Mouse (Mus musculus) cerebellum, adult 2 months (tissue): ENCODE results near the gene Inpp4b.

ENCODE experiments used
- CTCF ChIP-seq: fragments of 200-500 bp; IDR thresholded peaks from 2 replicates; pipeline ENCODE4 v1.5.1; 2011; ENCODE audit warnings: low read depth, mild to moderate bottlenecking, control low read depth, low read length, moderate library complexity, borderline replicate concordance; ENCODE audit not compliant: insufficient read depth
- POLR2A ChIP-seq: fragments of 200-500 bp; IDR thresholded peaks from 2 replicates; pipeline ENCODE4 v1.6.1; 2011; ENCODE audit warnings: low read length, control low read depth, borderline replicate concordance; ENCODE audit not compliant: insufficient read depth

- TF ChIP-seq CTCF (no peak), POLR2A (no peak)
These were observed 361.4 kb downstream of the Inpp4b start for GRCm38 (mm10) chr8:81703571-81704365.
